Mouse (Mus musculus): Measurements from ENCODE around the gene Plcb4.

DNA sequence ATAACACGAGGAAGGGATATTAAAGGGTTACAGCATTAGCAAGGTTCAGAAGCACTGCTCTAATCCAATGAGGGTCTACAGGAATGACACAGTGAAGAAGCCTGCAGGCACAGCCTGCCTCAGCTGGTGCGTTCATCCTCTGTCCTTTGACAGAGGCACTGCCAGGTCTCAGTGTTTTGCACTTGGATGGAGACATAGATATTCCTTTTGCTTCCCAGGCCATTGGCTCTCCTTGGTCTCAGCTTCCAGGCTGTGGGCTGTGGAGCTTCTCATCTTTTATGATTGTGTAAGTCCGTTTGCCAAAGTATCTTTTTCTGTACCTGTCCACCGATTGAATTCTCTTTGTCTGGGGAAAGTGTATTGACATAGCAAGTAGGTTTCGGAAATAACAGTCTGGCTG, 177.1 kb downstream of the Plcb4 start:
- TF ChIP-seq CTCF (IDR thresholded peaks at IDR 0.05; ENCODE audit: low read depth) (no peak), EP300 (optimal IDR thresholded peaks at IDR 0.05) (no peak)
